Mouse (Mus musculus): ENCODE measurements around the gene Cldn22.

DNA sequence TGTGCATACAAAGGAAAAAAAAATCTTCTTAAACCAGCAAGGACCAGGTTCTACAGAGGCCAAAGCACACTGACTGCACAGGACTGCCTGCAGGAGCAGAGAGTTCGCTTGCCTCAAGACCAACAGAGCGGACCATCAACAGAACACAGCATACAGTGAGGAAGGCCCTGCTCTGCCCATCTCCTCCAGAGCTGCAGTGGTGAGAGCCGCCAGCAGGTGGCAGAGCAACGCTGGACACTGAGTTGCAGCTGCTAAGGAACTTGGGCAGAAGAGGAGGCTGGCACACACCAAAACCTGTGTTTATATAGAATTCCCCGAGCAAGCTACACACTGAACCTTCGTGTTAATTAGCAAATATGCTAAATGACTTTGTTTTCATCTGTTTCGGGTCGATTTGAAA lies 42.8 kb downstream of the Cldn22 start:
- TF ChIP-seq CTCF (conservative IDR thresholded peaks at IDR 0.05; ENCODE audit: insufficient read depth, insufficient read length, low read depth, low read length) (peak; percentile 95), POLR2A (IDR thresholded peaks at IDR 0.05; ENCODE audit: low read depth, low read length) (no peak)

Data from kidney, adult 2 months (tissue).